Mouse (Mus musculus) hindbrain, embryonic 11.5 days (tissue): ENCODE data around the gene B3gat1. TPM values are rescaled to one million over a fixed set of nuclear protein-coding genes. Genes with fewer than 3 reads are reported as not detected.
A peak's percentile ranks its signal among the peaks of the same experiment; 100 is the strongest.

Experiments
- ATAC-seq: fragments of 200-750 bp; cut with Nextera tagmentation; 2 replicates; pipeline ENCODE4 v1.8.0; 2017; ENCODE audit warnings: mild to moderate bottlenecking, moderate TSS enrichment, moderate library complexity; ENCODE audit not compliant: low FRiP score
- DNase-seq: peaks from one replicate; pipeline ENCODE4 v3.0.0-alpha.2; 2015; ENCODE audit warnings: low spot score
- H3K27ac ChIP-seq: fragments of 300-500 bp; sonication (generic); 2 replicates; pipeline ENCODE4 v1.5.1; 2014; ENCODE audit warnings: mild to moderate bottlenecking, low read depth, low read length
- H3K27me3 ChIP-seq: fragments of 300-500 bp; sonication (generic); 2 replicates; pipeline ENCODE4 v1.6.1; 2014; ENCODE audit warnings: mild to moderate bottlenecking, low read length, moderate library complexity, mixed read lengths; ENCODE audit not compliant: control insufficient read depth, insufficient read depth
- H3K36me3 ChIP-seq: fragments of 300-500 bp; sonication (generic); 2 replicates; pipeline ENCODE4 v1.6.1; 2014; ENCODE audit warnings: mild to moderate bottlenecking, low read length, moderate library complexity, mixed read lengths; ENCODE audit not compliant: control insufficient read depth, insufficient read depth
- H3K4me1 ChIP-seq: fragments of 300-500 bp; sonication (generic); replicated peaks from 2 replicates; pipeline ENCODE4 v1.6.1; 2014; ENCODE audit warnings: low read length, mixed read lengths; ENCODE audit not compliant: control insufficient read depth, insufficient read depth
- H3K4me2 ChIP-seq: fragments of 300-500 bp; sonication (generic); replicated peaks from 2 replicates; pipeline ENCODE4 v1.6.1; 2014; ENCODE audit warnings: mild to moderate bottlenecking, low read depth, low read length
- H3K4me3 ChIP-seq: fragments of 300-500 bp; sonication (generic); 2 replicates; pipeline ENCODE4 v1.5.1; 2014; ENCODE audit warnings: low read depth, low read length
- H3K9ac ChIP-seq: fragments of 300-500 bp; sonication (generic); 2 replicates; pipeline ENCODE4 v1.6.1; 2014; ENCODE audit warnings: low read depth, low read length
- H3K9me3 ChIP-seq: fragments of 300-500 bp; sonication (generic); 2 replicates; pipeline ENCODE4 v1.6.1; 2016; ENCODE audit warnings: low read length; ENCODE audit not compliant: control insufficient read depth
- WGBS: fragments of 180-500 bp; shearing (Covaris S2); extraction: QIAGEN DNeasy Blood & Tissue Kit; methylation state at CpG from one replicate; pipeline ENCODE4 v1.1.7; 2014; 5-methylcytosine and 5-hydroxymethylcytosine counted together
- polyA plus RNA-seq: library from polyadenylated mRNA; unstranded; fragments of >200 nt; fragmentation: Nextera tagmentation; extraction: Ambion mirVana; gene quantifications from 2 replicates; pipeline ENCODE4 v1.2.1, GENCODE M21; 2014

Gene B3gat1
- polyA plus RNA-seq, 1 experiment from 2014 or later, result 7.3 TPM

DNA sequence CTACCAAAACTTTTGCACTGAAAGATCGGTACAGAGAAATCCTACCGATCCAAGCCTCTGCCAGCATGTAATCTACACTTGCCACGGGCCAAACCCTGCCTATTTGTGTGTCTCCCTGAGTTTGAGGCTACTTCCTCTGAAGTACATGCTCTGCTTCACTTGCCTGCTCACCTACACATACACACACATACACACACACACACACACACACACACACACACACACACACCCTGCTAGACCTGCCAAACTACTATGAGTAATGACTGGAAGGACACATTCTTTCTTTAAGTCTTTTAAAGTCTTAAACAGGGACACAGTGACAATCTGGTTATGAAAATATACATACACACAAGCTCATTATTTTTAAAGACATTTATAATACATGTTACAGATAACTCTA is 64.7 kb downstream of the B3gat1 start:
- Histone ChIP-seq H3K4me3 (no peak overlapping the region), H3K9me3 (no peaks in the 10 kb centered on the region), H3K4me1 (no peaks in the 10 kb centered on the region), H3K27me3 (no peaks in the 10 kb centered on the region), H3K36me3 (no peaks in the 10 kb centered on the region), H3K4me2 (no peak overlapping the region), H3K27ac (no peak overlapping the region), H3K9ac (no peak overlapping the region)
- WGBS, result 90% methylated on average over 3 of the region's 3 CpGs
- no peak for DNase-seq
- no peak for ATAC-seq

DNA sequence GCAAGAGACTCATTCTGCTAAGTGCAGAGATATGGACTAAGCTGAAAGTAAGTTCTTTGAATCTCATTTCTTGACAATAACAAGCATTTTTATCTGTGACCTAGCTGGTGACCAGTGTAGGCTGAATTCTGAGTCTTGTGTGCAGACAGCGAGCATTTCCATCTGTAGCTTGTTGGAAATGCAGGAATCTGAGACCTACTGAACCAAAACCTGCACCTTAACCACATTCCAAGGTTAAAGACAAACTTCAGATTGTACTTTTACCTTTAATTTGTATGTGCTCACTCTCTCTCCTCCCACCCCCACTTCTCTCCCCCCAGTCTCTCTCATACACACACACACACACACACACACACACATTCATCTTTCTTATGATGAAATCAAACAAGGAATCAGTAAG is 65.2 kb downstream of the B3gat1 start:
- DNase-seq (no peak), ATAC-seq (no peak)
- 95% methylated on average over 1 of the region's 1 CpGs for WGBS
- Histone ChIP-seq H3K27me3 (no peaks in the 10 kb centered on the region), H3K9ac (no peak overlapping the region), H3K4me3 (no peak overlapping the region), H3K36me3 (no peaks in the 10 kb centered on the region), H3K4me1 (no peaks in the 10 kb centered on the region), H3K27ac (no peak overlapping the region), H3K9me3 (no peaks in the 10 kb centered on the region), H3K4me2 (no peak overlapping the region)

GRCm38 (mm10) chr9:26800357-26800756 is 66.8 kb downstream of the B3gat1 start:
- no peaks in the 10 kb centered on the region for H3K9me3 ChIP-seq
- no peak overlapping the region for H3K4me3 ChIP-seq
- H3K4me1 ChIP-seq, result no peaks in the 10 kb centered on the region
- H3K9ac ChIP-seq, result no peak overlapping the region
- no peak overlapping the region for H3K27ac ChIP-seq
- H3K4me2 ChIP-seq, result no peak overlapping the region
- ATAC-seq, result no peak
- WGBS, result 95% methylated on average over 2 of the region's 2 CpGs
- no peaks in the 10 kb centered on the region for H3K27me3 ChIP-seq
- no peak for DNase-seq
- H3K36me3 ChIP-seq, result no peaks in the 10 kb centered on the region

GRCm38 (mm10) chr9:26804321-26804720 is 70.8 kb downstream of the B3gat1 start:
- DNase-seq, result no peak
- H3K27ac ChIP-seq, result no peak overlapping the region
- H3K4me3 ChIP-seq, result no peak overlapping the region
- ATAC-seq, result no peak
- no peak overlapping the region for H3K4me2 ChIP-seq
- no peaks in the 10 kb centered on the region for H3K36me3 ChIP-seq
- H3K27me3 ChIP-seq, result no peaks in the 10 kb centered on the region
- H3K9me3 ChIP-seq, result no peaks in the 10 kb centered on the region
- no peaks in the 10 kb centered on the region for H3K4me1 ChIP-seq
- no peak overlapping the region for H3K9ac ChIP-seq

- ATAC-seq (peak; percentile 100), DNase-seq (peak; percentile 96)
- Histone ChIP-seq H3K36me3 (no peaks in the 10 kb centered on the region), H3K4me1 (no peaks in the 10 kb centered on the region), H3K9ac (peak within 1 kb of the TSS; percentile 58), H3K4me3 (peak within 1 kb of the TSS; percentile 48), H3K9me3 (no peaks in the 10 kb centered on the region), H3K4me2 (peak within 1 kb of the TSS; percentile 91), H3K27me3 (no peaks in the 10 kb centered on the region), H3K27ac (no peak within 1 kb of the TSS; the same call in 1 of the 2 replicates)
- under 1% methylated on average over 33 of the region's 33 CpGs for WGBS
Observed at GRCm38 (mm10) chr9:26805935-26806666, 72.6 kb downstream of the B3gat1 start, which contains the start of gene Glb1l2. Gene Glb1l2 (minus strand): TSS chr9:26806468.

- Histone ChIP-seq H3K27me3 (no peaks in the 10 kb centered on the region), H3K4me2 (no peak overlapping the region), H3K4me1 (no peaks in the 10 kb centered on the region), H3K9ac (no peak overlapping the region), H3K4me3 (no peak overlapping the region), H3K36me3 (no peaks in the 10 kb centered on the region), H3K27ac (no peak overlapping the region), H3K9me3 (no peaks in the 10 kb centered on the region)
- no peak for DNase-seq
- no peak for ATAC-seq
- 92% methylated on average over 2 of the region's 2 CpGs for WGBS
Observed at GRCm38 (mm10) chr9:26808735-26809134, 75.2 kb downstream of the B3gat1 start.

Other genes starting within 250 kb of the B3gat1 start
- gene Glb1l2, start 72.7 kb downstream of the B3gat1 start, polyA plus RNA-seq, result 3.7 and 4.5 TPM in 2 replicates
- not detected in 2 replicates for gene Glb1l3, start 127.2 kb downstream of the B3gat1 start, polyA plus RNA-seq
- gene Gm1110, start 189.4 kb downstream of the B3gat1 start, polyA plus RNA-seq, result not detected in 2 replicates